Mouse (Mus musculus) heart, adult 2 months (tissue): ENCODE measurements at regions not wholly inside any gene's neighbourhood (a gene's known extent, or its start where the extent isn't known, plus 50 kb on each side); places are given as distances from the start of the nearest gene placed in this dataset.

ENCODE experiments used
- CTCF ChIP-seq: fragments of 200-600 bp; IDR thresholded peaks from 2 replicates; pipeline ENCODE4 v1.8.1; 2022; ENCODE audit warnings: antibody characterized with exemption, mild to moderate bottlenecking, moderate library complexity
- EP300 ChIP-seq: fragments of 200-500 bp; IDR thresholded peaks from 2 replicates; pipeline ENCODE4 v1.6.1; 2011; ENCODE audit warnings: low read depth, low read length, control low read depth; ENCODE audit not compliant: insufficient read depth

DNA sequence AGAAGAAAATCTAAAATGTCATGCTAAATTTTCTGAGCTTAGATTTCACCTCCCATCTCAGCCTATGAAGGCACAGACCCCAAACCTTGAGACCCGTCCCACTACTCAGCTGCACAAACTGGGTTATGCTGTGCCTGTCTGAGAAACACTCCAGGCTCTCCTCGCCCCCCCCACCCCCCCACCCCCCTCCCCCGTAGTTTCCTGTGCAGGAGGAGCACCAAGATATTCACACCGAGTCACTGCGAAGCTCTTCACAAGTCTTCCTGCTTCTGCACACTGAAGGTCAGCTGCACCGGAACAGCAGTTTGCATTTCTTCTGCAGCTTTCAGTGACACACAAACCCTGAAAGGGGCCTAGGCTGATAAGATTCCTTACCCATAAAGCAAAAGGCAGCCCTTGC, 163.9 kb upstream of the Tll1 start:
- TF ChIP-seq EP300 (no peak), CTCF (no peak)
